Mouse (Mus musculus): Measurements from ENCODE around the gene Tff1.

Gene Tff1

DNA sequence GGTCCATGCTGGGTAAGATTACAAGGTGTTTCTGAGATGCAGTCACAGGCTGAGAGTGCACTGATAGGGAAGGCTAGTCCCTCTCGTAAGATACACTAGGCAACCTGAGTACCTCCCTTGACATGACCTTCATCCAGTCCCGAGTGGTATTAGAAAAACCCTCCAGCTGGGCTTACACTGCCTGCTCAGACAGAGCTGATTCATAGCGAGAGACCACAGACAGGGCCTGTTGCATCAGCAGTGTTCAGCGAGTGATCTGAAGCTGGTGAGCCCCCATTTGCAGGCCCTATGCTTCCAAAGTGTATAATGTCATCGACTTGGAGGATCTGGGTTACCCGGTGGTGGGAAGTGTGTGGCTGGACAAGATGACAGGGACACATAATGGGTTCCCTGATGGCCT, at the start of gene Tff1:
Gene Tff1, minus strand, starts transcription at position 151 of the 400 bp plus-strand sequence.
- no peak for DNase-seq (ENCODE audit: low read depth, low spot score)

DNA sequence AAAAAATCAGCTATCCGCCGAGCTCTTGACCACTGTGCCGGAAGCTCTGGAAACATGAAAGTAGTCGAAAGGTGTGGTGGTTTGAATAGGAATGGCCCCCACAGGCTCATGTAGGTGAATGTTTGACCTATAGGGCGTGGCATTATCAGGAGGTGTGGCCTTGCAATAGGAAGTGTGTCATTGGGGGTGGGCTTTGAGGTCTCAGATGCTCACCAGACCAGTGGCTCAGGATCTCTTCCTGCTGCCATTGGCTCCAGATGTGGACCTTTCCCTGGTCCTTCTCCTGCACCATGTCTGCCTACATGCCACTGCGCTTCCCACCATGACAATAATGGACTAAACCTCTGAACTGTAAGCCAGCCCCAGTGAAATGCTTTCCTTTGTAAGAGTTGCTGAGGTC, 46.8 kb upstream of the Tff1 start:
- no peak for DNase-seq (ENCODE audit: low read depth, low spot score)

DNA sequence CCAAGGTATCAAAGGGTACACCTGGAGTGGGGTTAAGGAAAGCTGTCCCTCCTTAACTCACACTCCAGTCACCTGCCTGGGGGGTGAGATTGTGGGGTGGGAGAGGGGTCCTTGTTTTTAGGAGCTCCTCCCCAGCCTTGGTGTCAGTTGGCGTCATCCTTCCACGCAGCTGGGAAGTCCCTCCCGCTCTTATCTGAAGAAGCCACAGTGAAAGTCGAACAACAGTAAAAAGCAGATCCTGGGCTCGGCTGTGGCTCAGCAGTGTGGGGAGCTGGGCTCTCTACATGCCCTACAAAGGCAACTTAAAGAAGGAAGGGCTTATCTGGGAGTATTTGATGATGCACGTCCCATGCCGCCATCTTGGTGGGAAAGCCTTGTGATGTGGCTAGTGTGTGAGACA, 45.2 kb upstream of the Tff1 start:
- no peak for DNase-seq (ENCODE audit: low read depth, low spot score)

DNA sequence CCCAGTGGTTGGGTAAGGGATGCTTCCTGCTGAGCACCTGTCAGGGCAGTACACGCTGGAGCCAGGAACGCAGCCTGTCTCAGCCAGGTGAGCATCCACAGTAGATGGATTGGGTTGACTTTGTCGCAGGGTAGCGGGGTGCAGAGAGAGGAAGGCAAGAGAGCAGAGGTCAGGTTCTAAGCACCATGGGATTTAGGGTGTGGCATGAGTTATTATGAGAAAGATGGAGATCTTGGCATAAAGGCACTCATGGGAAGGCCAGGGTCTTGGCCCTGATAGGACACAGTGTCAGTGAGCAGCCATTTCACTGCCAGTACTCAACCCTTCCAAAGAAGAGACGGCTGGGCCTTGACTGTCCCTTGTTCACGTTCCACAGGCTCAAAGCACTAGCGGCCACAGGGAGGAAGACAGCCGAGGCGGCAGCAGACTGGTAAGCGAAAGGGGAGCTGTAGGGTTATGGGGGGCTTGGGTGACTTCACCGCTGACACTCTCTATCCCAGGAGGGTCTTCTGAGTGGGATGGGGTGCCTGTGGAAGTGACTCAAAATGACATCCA, 44.4 kb upstream of the Tff1 start:
- DNase-seq (ENCODE audit: low read depth, low spot score) = no peak

DNA sequence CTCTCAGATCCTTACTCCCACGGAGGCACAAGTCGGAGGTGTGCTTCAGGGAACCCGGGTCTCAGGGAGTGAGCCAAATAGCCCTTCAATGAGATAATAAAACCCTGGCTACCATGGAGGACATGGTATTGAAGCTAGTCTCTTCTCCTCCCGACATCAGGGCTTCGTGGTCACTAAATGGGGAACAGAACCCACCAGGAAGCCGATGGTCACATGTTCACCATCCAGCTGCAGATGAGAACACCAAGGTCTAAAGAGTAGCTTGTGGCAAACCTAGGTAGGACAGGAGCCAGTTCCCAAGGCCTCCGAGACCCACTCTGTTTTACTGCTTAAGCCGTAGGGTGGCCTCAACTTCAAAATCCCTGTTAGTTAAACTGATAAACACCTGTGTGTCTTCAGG, 43.6 kb upstream of the Tff1 start:
- DNase-seq (ENCODE audit: low read depth, low spot score) = no peak

- DNase-seq (ENCODE audit: low read depth, low spot score) = no peak
Observed at GRCm38 (mm10) chr17:31207771-31208334, 42.8 kb upstream of the Tff1 start, which contains the start of gene Ubash3a. Gene Ubash3a (plus strand): TSS chr17:31207873.

DNA sequence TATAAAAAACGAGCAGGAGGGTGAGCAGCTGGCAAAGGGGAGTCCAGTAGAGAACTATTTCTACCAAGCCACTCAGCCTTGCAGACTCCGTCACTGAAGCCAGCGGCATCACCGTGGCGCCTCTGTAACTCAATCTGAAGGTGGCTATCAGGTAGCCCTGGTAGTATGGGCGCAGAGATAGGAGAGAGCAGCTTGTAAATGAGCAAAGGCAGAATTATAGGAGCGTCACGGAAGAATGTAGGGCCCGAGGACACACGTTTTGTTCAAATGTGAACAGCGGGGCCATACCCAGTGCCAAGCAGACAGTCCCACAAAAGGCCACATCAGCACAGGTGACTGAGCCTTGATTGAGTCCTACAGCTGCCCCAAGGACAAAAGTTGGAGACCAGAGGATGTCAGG, 33.8 kb upstream of the Tff1 start, which contains the start of gene Tmprss3:
Gene Tmprss3, minus strand, starts transcription at position 101 of the 400 bp plus-strand sequence.
- no peak for DNase-seq (ENCODE audit: low read depth, low spot score)

- no peak for DNase-seq (ENCODE audit: low read depth, low spot score)
Observed at GRCm38 (mm10) chr17:31196283-31196682, 31.2 kb upstream of the Tff1 start.

- no peak for DNase-seq (ENCODE audit: low read depth, low spot score)
Observed at GRCm38 (mm10) chr17:31195207-31195606, 30.1 kb upstream of the Tff1 start.

GRCm38 (mm10) chr17:31193360-31193759, 28.3 kb upstream of the Tff1 start:
- no peak for DNase-seq (ENCODE audit: low read depth, low spot score)

- no peak for DNase-seq (ENCODE audit: low read depth, low spot score)
Observed at GRCm38 (mm10) chr17:31192663-31193062, 27.6 kb upstream of the Tff1 start.

DNA sequence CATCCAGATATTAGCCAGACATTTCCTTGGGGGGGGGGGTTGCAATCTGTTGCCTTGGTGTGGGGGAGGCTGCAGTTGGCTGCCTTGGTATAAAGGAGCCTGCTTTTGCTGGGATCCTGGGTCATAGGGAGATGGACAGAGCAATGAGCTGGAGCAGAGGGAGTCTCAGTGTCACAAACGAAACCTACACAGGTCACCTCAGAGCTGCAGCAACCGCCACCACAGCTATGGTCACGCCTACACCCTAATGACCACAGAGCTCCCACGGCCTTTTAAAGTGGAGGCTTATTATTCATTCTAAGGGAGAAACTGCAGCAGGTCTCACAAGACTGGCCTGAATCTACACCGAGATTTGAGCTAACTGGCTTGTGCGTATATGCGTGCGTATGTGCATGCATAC, 26.7 kb upstream of the Tff1 start:
- DNase-seq (ENCODE audit: low read depth, low spot score) = no peak

DNA sequence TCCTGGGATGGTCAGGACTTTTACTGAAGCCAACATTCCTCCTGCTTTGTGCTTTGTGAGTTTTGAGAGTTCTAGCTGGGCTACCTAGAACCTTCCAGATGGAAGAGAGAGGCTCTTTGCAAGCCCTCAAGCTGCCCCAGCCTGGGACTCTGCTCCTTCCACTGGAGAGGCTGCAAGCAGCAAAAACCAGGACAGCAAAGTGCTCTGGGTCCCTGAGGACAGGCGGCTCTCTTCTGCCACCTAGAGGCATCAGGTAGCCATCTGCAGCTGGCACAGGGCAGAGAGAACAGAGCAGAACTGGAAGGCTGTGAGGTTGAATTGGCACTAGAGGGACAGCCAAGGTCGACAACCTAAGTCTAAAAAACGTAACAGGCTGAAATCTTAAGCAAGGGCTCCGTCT, 22.3 kb upstream of the Tff1 start:
- DNase-seq (ENCODE audit: low read depth, low spot score) = no peak

DNA sequence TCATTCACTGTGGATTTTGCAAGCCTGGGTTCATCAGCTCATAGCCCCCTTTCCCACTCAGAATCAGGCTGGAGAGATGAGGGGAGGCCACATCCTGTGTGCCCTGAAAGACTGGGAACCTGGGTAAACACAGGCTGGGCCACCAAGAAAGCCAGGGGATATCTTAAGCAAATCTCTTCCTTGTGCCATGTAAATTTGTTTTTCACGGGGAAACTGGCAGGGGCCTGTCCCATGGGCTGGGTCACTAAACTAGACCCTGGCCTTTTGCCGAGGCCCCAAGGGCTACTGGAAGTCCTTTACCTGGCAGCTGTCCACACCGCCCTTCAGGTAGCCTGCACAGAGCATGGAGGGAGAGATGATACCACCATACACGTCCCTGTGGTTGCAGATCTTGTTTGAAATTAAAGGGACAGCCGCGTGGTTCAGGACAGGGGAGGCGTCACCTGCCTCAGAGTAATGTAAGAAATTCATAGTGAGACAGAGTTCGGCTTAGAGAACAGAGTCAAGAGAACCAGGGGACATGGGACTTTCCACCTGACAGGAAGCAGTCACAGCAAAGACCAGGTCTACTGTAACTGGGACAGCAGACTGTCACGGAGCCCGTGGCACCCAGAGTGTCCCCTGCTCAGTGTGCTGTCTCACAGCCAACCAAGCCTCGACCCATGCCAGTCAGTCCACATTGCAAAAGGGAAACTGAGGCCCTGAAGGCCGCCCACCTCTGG, 19.4 kb upstream of the Tff1 start:
- no peak for DNase-seq (ENCODE audit: low read depth, low spot score)

DNA sequence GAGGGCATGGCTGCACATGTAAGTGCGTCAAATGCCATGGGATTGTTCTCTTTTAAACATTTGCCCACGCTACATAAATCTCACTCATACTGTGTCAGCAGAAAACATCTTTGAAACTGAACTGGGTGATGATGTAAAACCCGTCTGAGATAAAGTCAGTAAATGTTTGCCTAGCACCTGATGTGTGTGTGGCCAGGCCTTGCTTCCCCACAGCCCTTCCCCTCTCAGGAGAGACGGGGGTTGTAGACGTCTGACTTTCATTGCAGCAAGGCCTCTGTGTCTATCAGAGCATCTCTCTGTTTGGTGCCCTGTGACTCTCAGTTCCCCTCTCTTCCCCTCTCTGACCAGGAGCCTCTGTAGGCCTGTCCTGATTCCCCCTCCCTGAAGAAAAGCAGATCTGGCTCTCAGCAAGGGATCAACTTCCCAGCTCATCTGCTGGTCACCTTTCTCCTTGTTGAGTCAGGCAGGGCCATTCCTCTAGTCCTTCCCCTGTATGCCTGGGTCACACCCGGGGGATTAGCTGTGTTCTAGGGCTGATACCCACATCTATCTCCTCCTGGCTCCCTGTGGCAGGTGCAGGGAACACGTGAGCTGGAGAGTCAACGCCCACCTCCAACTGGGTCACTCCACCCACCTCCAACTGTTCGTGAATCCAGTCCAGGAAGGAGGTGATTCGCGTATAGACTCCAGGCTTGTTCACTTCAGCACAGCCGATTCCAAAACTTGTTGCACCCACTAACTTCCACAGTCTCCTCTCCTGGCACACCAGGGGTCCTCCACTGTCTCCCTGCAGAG, 18.3 kb upstream of the Tff1 start:
- DNase-seq (ENCODE audit: low read depth, low spot score) = no peak

DNA sequence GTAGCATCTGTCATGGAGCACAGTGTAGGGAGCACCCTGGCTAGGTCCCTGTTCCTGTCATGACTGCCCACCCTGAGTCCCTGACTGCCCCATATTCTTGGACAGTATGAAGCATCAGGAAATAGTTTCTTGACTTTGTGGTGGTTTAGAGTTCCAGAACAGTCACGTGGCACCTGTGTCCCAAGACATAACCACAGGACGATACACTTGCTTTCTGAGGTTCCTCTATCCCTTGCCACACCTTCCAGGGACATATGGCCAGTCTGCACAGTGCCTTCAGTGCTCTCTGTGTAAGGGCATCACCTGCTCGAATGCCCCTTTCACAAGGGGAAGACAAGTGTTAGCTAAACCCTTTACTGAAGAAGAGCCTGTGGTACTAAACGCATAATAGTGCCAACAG, 16.4 kb upstream of the Tff1 start:
- no peak for DNase-seq (ENCODE audit: low read depth, low spot score)

- no peak for DNase-seq (ENCODE audit: low read depth, low spot score)
Observed at GRCm38 (mm10) chr17:31176321-31176720, 11.2 kb upstream of the Tff1 start.

DNA sequence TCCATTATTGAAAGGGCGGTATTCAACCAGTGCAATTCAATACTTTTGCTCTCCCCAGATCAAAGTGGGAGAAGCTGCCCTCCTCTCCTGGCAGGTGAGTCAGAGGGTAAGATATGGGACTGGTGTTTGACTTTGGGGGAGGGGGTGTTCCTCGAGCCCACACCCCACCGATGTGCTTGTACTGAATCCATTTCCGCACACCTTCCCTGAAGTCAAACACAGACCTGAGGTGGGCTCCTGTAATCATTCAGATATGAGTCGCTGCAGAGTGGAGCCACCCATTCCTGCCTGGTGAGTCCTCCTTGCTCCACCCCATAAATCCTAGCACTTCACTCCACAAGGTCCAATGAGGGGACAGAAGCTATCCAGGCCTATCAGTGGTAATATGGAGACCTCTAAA, 4.7 kb upstream of the Tff1 start:
- no peak for DNase-seq (ENCODE audit: low read depth, low spot score)

GRCm38 (mm10) chr17:31163821-31164220, 1.3 kb downstream of the Tff1 start:
- no peak for DNase-seq (ENCODE audit: low read depth, low spot score)

DNA sequence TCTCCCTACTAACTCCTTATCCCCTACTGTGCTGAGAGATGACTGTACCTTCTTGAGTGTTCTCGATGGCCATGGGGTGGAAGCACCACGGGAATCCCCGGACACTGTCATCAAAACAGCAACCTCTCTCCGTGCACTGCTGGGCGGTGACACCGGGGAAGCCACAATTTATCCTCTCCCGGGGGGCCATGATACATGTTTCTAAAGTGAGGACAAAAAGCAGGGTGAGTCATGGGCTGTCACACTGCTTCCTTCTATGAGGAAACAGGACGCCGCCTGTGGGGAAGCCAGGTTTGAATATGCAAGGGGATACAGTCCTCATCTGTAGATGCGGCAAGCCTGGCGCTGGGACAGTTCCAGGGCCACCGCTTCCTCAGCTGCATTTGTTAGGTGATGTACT, 2.5 kb downstream of the Tff1 start:
- DNase-seq (ENCODE audit: low read depth, low spot score) = no peak

GRCm38 (mm10) chr17:31160291-31160690, 4.8 kb downstream of the Tff1 start:
- no peak for DNase-seq (ENCODE audit: low read depth, low spot score)

DNA sequence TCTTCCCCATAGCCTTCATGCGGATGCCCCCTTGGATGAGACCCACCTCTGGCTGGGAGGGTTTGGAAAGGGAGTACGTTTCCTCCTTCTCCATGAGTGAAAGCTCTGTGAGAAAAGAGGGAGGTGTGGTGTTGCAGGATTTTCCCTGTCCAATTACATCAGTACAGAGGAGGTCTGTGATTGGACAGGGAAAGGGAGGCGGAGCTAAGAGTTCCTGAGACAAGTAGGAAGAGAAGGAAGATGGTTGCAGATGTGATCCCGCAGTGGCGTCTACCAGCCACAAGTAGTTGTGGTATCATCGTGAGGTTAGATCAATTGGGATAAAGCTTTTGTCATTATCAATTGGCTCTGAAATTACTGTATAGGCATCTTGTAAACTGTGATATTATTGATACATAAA, 7.2 kb downstream of the Tff1 start:
- DNase-seq (ENCODE audit: low read depth, low spot score) = no peak

All from WW6 (cell line).